Mouse (Mus musculus) ovary, postnatal 10 days (tissue): ENCODE measurements around the gene Myoz2.

Experiments used
- DNase-seq: peaks from one replicate; pipeline ENCODE4 v3.0.0; 2022; ENCODE audit warnings: low spot score

Myoz2 gene

GRCm38 (mm10) chr3:123007386-123007785 is 27.4 kb downstream of the Myoz2 start:
- no peak for DNase-seq

- no peak for DNase-seq
These were observed 33.8 kb downstream of the Myoz2 start for GRCm38 (mm10) chr3:123001053-123001452.

GRCm38 (mm10) chr3:122998511-122998910 is 36.3 kb downstream of the Myoz2 start:
- no peak for DNase-seq

GRCm38 (mm10) chr3:122996968-122997367 is 37.8 kb downstream of the Myoz2 start:
- no peak for DNase-seq

GRCm38 (mm10) chr3:122986906-122987305 is 47.9 kb downstream of the Myoz2 start:
- DNase-seq, result no peak

- DNase-seq, result peak; percentile 18
These were observed 48.4 kb downstream of the Myoz2 start for GRCm38 (mm10) chr3:122986386-122986785.

- no peak for DNase-seq
These were observed 49.5 kb downstream of the Myoz2 start for GRCm38 (mm10) chr3:122985183-122985944.

- peak; percentile 90 for DNase-seq
These were observed 50.3 kb downstream of the Myoz2 start, which contains the start of gene Usp53 for GRCm38 (mm10) chr3:122984249-122985182. Usp53 (minus strand) TSS chr3:122984510.

- DNase-seq, result no peak
These were observed 51.0 kb downstream of the Myoz2 start for GRCm38 (mm10) chr3:122983849-122984248.

- DNase-seq, result no peak
These were observed 58.9 kb downstream of the Myoz2 start for GRCm38 (mm10) chr3:122975964-122976363.

- no peak for DNase-seq
These were observed 59.5 kb downstream of the Myoz2 start for GRCm38 (mm10) chr3:122975363-122975762.

GRCm38 (mm10) chr3:122974833-122975232 is 60.0 kb downstream of the Myoz2 start:
- no peak for DNase-seq

- DNase-seq, result no peak
These were observed 62.5 kb downstream of the Myoz2 start for GRCm38 (mm10) chr3:122972126-122972822.

- no peak for DNase-seq
These were observed 66.4 kb downstream of the Myoz2 start for GRCm38 (mm10) chr3:122968391-122968790.

GRCm38 (mm10) chr3:122964301-122964700 is 70.5 kb downstream of the Myoz2 start:
- no peak for DNase-seq
